Mouse (Mus musculus) thymus, adult 2 months (tissue): ENCODE measurements around the gene Gm20479. TPM values are rescaled to one million over a fixed set of nuclear protein-coding genes. Genes with fewer than 3 reads are reported as not detected.
A peak's percentile ranks its signal among the peaks of the same experiment; 100 is the strongest.

Experiments
- DNase-seq: peaks from one replicate; pipeline ENCODE4 v3.0.0; 2021
- H3K27ac ChIP-seq: fragments of 200-500 bp; 2 replicates; pipeline ENCODE4 v1.5.1; 2012; ENCODE audit warnings: low read length, control low read depth; ENCODE audit not compliant: control insufficient read depth, insufficient read depth
- H3K27me3 ChIP-seq: fragments of 200-500 bp; 2 replicates; pipeline ENCODE4 v1.6.1; 2012; ENCODE audit warnings: mild to moderate bottlenecking, low read length, moderate library complexity, mixed read lengths; ENCODE audit not compliant: control insufficient read depth, insufficient read depth
- H3K36me3 ChIP-seq: fragments of 200-500 bp; 2 replicates; pipeline ENCODE4 v1.6.1; 2012; ENCODE audit warnings: mild to moderate bottlenecking, low read length, moderate library complexity; ENCODE audit not compliant: control insufficient read depth, insufficient read depth
- H3K4me1 ChIP-seq: fragments of 200-500 bp; replicated peaks from 2 replicates; pipeline ENCODE4 v1.6.1; 2012; ENCODE audit warnings: low read length; ENCODE audit not compliant: control insufficient read depth, insufficient read depth
- H3K4me3 ChIP-seq: fragments of 200-500 bp; 2 replicates; pipeline ENCODE4 v1.5.1; 2012; ENCODE audit warnings: mild to moderate bottlenecking, low read length, control low read depth, moderate library complexity; ENCODE audit not compliant: control insufficient read depth, insufficient read depth
- CTCF ChIP-seq: fragments of 200-500 bp; IDR thresholded peaks from 2 replicates; pipeline ENCODE4 v1.5.1; 2012; ENCODE audit warnings: mild to moderate bottlenecking, control low read depth, low read length, moderate library complexity, borderline replicate concordance; ENCODE audit not compliant: control insufficient read depth, poor library complexity, insufficient read depth; ENCODE audit errors: extremely low read depth
- POLR2A ChIP-seq: fragments of 200-500 bp; IDR thresholded peaks from 2 replicates; pipeline ENCODE4 v1.6.1; 2012; ENCODE audit warnings: mild to moderate bottlenecking, low read length, control low read depth, moderate library complexity; ENCODE audit not compliant: control insufficient read depth, poor library complexity, insufficient read depth; ENCODE audit errors: extremely low read depth
- WGBS: fragments of 180-500 bp; shearing (Covaris S2); methylation state at CpG from one replicate; pipeline ENCODE4 v1.1.7; 2018; 5-methylcytosine and 5-hydroxymethylcytosine counted together
- polyA plus RNA-seq: library from polyadenylated mRNA; depleted of rRNA; stranded (reverse); fragments of >200 nt; gene quantifications from 2 replicates; pipeline ENCODE4 v1.2.3, GENCODE M21; 2012

The Gm20479 gene
- polyA plus RNA-seq, 1 experiment: not detected

DNA sequence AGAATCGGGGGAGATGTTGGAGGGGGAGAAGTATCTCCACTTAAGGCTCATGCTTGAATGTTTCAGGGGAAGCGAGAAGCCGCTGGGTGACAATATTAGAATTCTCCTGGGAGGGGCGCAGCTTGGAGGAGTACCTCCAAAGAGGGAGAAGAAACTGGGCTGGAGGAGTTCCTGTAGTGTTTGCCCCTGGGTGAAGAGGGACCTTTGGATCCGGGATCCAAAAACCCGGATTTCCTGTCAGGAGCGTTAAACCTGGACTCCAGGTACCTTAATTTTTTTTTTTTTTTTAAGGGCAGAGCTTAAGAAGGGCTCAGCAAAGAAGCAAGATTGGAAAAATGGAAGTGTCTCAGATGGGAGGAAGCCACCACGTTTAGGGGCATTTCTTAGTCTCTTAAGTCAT lies 25.4 kb downstream of the Gm20479 start:
- 5% methylated on average over 8 of the region's 8 CpGs for WGBS
- H3K4me3 ChIP-seq: no peak overlapping the region

DNA sequence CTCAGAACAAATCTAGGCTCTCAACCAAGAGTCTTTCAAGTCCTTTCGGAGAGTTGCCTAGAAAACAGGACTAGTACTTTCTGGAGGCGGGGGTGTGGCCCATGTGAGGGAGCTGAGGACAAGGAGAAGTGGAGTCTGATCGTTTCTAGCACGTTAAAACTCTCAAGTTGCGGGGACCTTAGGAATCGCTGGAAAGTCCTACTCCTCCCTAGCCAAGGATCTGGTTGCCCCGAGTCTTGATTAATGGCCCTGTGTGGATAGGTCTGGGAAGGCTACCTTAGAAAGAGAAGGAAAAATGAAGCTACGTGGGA lies 25.7 kb downstream of the Gm20479 start:
- TF ChIP-seq CTCF: no peak
- no peak for TF ChIP-seq POLR2A
- 8% methylated on average over 8 of the region's 8 CpGs for WGBS
- Histone ChIP-seq H3K36me3 (no peaks in the 10 kb centered on the region), H3K27me3 (peaks cover 34% of the 10 kb centered on the region), H3K27ac (no peak overlapping the region), H3K4me1 (peaks cover 31% of the 10 kb centered on the region), H3K4me3 (no peak overlapping the region)
- no peak for DNase-seq

More for the DNA sequence above, 25.4 kb downstream of the Gm20479 start:
- H3K4me1 ChIP-seq: peaks cover 31% of the 10 kb centered on the region
- H3K27ac ChIP-seq: no peak overlapping the region
- H3K36me3 ChIP-seq: no peaks in the 10 kb centered on the region
- peaks cover 36% of the 10 kb centered on the region for H3K27me3 ChIP-seq
- DNase-seq: no peak
- no peak for TF ChIP-seq POLR2A
- TF ChIP-seq CTCF: no peak

DNA sequence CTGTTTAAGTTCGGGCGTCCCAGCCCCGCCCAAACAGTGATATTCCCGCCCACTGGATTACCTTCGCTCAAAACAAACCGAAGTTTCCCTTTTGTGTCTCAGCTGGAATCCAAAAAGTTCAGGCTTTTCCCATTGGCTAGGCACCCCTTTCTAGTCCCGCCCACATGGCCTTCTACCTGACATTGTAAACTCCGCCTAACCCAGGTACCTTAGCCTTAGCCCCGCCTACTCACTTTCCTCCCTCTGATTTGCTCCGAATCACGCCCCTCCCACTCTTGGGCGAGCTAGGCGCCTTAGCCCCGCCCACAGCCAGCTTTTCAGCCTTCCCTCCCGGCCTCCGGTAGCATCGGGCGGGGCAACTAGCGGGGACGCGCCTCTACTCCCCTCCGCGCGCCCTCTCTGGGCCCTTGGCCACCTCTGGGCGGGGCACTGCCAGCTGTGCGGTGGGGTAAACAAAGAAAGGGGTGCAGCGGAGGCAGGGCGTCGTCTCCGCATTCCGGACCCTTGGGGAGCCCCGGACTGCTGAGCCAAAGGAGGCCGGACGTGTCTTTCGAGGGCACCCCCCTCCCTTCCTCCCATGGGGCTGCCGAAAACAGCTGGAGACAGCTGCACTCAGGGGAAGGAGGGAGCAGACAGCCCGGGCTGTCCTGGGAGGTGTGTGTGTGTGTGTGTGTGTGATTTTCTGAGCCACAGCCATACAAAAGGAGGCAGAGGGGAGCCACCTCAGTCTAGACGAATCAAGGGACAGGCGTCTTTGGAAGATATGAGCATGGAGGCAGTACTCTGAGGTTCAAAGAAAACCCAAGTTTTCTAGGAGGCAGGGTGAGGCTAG lies 26.3 kb downstream of the Gm20479 start:
- H3K27me3 ChIP-seq: peaks cover 29% of the 10 kb centered on the region
- no peak for TF ChIP-seq CTCF
- WGBS: under 1% methylated on average over 39 of the region's 39 CpGs
- H3K4me3 ChIP-seq: peak overlapping the region; percentile 45
- peak; percentile 85 for DNase-seq
- no peak overlapping the region for H3K27ac ChIP-seq
- H3K36me3 ChIP-seq: no peaks in the 10 kb centered on the region
- peaks cover 36% of the 10 kb centered on the region for H3K4me1 ChIP-seq

DNA sequence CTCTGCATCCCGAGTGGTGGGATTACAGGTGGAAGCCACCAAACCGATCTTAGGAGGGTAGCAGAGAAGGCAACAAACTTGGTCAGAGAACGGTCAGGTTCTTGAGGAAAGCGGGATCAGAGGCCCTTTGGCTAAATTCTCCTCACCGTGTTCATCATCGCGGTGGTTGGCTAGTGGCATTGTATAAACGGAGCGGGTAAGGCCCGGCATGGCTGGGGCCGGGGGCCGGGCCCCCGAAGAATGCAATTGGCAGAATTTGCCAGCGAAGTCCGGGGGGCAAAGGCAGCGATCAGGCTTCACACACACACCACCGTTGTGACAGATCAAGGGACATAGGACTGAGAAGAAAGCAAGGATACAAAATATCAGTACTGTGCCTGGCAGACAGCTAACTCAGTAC lies 27.2 kb downstream of the Gm20479 start:
- Histone ChIP-seq H3K36me3 (no peaks in the 10 kb centered on the region), H3K4me1 (peaks cover 42% of the 10 kb centered on the region), H3K27ac (no peak overlapping the region), H3K27me3 (peaks cover 29% of the 10 kb centered on the region), H3K4me3 (no peak overlapping the region)
- 26% methylated on average over 17 of the region's 17 CpGs for WGBS
- DNase-seq: no peak
- TF ChIP-seq POLR2A (no peak), CTCF (no peak)

DNA sequence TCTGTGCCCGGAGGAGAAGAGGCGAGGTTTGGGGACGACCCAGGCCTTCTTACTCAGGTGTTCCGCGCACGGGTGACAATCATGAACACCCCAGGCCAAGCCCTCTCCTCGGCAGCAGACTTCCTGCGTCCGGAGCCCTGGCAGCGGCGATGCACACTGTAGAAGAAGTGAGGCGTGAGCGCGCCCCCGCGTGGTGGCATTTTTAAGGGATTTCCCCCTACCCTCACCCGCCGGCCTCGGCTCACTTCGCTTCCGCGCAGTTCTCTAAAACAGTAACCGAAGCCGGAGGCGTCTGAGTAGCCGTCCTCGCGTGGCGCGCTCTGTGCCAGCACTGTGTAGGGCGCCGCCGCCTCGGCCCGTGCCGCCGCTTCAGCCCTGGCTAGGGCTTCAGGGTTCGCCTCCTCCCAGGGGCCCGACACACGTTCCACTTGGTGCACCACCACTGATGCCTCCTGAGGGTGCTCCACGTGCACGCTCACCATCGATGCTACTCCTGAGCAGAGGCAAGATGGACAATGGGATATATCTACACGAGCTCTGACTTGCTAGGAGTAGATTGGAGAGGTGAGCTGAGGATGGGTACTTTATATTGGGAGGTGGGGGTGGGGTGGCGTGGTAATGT lies 27.8 kb downstream of the Gm20479 start:
- H3K4me1 ChIP-seq: peaks cover 42% of the 10 kb centered on the region
- WGBS: 5% methylated on average over 45 of the region's 45 CpGs
- peaks cover 27% of the 10 kb centered on the region for H3K27me3 ChIP-seq
- 0 out of 2 replicates have a peak overlapping the region, but pooled peaks have one; percentile 3 for H3K4me3 ChIP-seq
- H3K36me3 ChIP-seq: no peaks in the 10 kb centered on the region
- TF ChIP-seq CTCF: peak; percentile 88
- TF ChIP-seq POLR2A: no peak
- peak; percentile 92 for DNase-seq
- no peak overlapping the region for H3K27ac ChIP-seq

DNA sequence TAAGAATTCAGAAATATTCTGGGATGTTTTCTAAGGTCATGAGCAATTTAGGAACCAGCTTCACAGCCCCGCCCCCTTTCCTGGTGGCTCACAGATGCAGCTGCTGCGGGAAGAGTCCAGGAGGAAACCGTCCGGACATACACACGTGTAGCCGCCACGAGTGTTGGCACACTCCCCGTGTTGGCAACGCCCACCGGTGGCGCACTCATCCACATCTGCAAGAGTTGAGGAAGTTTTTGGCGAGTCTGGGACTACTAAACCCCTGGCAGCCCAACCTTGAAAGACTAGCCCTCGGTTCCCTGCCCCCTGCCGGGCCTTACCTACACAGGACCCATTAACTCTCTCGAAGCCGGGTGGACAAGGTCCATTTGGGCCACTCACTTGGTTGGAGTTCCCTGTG lies 28.6 kb downstream of the Gm20479 start:
- Histone ChIP-seq H3K4me1 (peaks cover 42% of the 10 kb centered on the region), H3K27me3 (peaks cover 22% of the 10 kb centered on the region), H3K4me3 (no peak overlapping the region), H3K36me3 (no peaks in the 10 kb centered on the region), H3K27ac (no peak overlapping the region)
- WGBS: 28% methylated on average over 16 of the region's 16 CpGs
- TF ChIP-seq POLR2A (no peak), CTCF (no peak)
- DNase-seq: no peak

DNA sequence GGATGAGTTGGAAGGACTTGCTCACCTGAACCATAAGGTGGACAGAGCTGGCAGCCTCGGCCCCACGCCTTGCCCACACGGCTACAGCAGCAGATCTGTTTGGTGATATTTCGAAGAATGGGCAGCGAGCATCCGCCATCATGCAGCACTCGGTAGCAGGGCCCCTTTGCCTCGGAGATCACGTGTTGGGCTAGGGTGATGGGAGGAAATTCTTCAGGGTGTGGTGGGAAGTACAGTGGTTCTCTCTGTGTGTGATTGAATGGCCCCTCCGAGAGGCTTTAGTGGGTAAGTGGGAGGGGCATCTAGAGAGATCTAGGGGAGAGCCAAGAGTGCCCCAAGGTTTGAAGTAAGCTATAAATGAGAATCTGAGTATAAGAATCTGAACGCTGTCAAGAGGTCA lies 29.1 kb downstream of the Gm20479 start:
- Histone ChIP-seq H3K27ac (no peak overlapping the region), H3K36me3 (no peaks in the 10 kb centered on the region), H3K4me3 (no peak overlapping the region), H3K27me3 (peaks cover 20% of the 10 kb centered on the region), H3K4me1 (peaks cover 42% of the 10 kb centered on the region)
- TF ChIP-seq CTCF (no peak), POLR2A (no peak)
- 76% methylated on average over 11 of the region's 11 CpGs for WGBS
- DNase-seq: no peak
